Mouse (Mus musculus) effector memory CD4-positive, alpha-beta T cell, adult 5 months (primary cell): ENCODE data around the gene Rapgef3. TPM values are rescaled to one million over a fixed set of nuclear protein-coding genes. Genes with fewer than 3 reads are reported as not detected.

ENCODE experiments used
- polyA plus RNA-seq: library from polyadenylated mRNA; unstranded; fragments of 100-300 nt; shearing (Covaris generic); gene quantifications from one replicate; pipeline ENCODE4 v1.2.1, GENCODE M21; 2017

Gene Rapgef3
- polyA plus RNA-seq: 0.94 TPM

GRCm38 (mm10) chr15:97767280-97768186, at the start of gene Rapgef3:
TSS of gene Rapgef3 (minus strand) at chr15:97767972.

GRCm38 (mm10) chr15:97778311-97779098, 10.7 kb upstream of the Rapgef3 start, which contains the start of gene Slc48a1:
TSS of gene Slc48a1 (plus strand) at chr15:97778520.

GRCm38 (mm10) chr15:97731111-97731510, 36.7 kb downstream of the Rapgef3 start, which contains the start of gene Endou:
TSS of gene Endou (minus strand) at chr15:97731339.

GRCm38 (mm10) chr15:97705211-97706050, 62.3 kb downstream of the Rapgef3 start, which contains the start of gene Rpap3:
TSS of gene Rpap3 (minus strand) at chr15:97705825.

Other genes starting within 250 kb of the Rapgef3 start
- gene Rpap3, start 62.1 kb downstream of the Rapgef3 start, polyA plus RNA-seq: 22.9 TPM
- not detected for gene Endou, start 36.6 kb downstream of the Rapgef3 start, polyA plus RNA-seq
- gene Slc48a1, start 10.5 kb upstream of the Rapgef3 start, polyA plus RNA-seq: 40.2 TPM
- gene Hdac7, start 76.5 kb upstream of the Rapgef3 start, polyA plus RNA-seq: 47.9 TPM
- gene Vdr, start 142.7 kb upstream of the Rapgef3 start, polyA plus RNA-seq: 0.22 TPM
- 17.0 TPM for gene Tmem106c, start 196.2 kb upstream of the Rapgef3 start, polyA plus RNA-seq
- not detected for gene Col2a1, start 236.7 kb upstream of the Rapgef3 start, polyA plus RNA-seq